Mouse (Mus musculus) liver, embryonic 14.5 days (tissue): ENCODE measurements at regions not wholly inside any gene's neighbourhood (a gene's known extent, or its start where the extent isn't known, plus 50 kb on each side); places are given as distances from the start of the nearest gene placed in this dataset.

Source experiments
- ATAC-seq: fragments of 200-750 bp; cut with Nextera tagmentation; 2 replicates; pipeline ENCODE4 v1.8.0; 2017; ENCODE audit warnings: moderate number of reproducible peaks, mild to moderate bottlenecking, moderate library complexity; ENCODE audit not compliant: insufficient read depth
- DNase-seq, 3 experiments: peaks; one replicate each; pipeline ENCODE4 v3.0.0-alpha.2; 2012 to 2013; ENCODE audit warnings: low read depth in 3 of 3, low spot score in 3 of 3
- H3K27ac ChIP-seq: fragments of 300-500 bp; sonication (generic); 2 replicates; pipeline ENCODE4 v1.5.1; 2014; ENCODE audit warnings: moderate library complexity, mild to moderate bottlenecking, control low read depth, inconsistent platforms
- H3K27me3 ChIP-seq: fragments of 300-500 bp; sonication (generic); 2 replicates; pipeline ENCODE4 v1.6.1; 2014; ENCODE audit warnings: mild to moderate bottlenecking, low read length, moderate library complexity; ENCODE audit not compliant: control insufficient read depth, insufficient read depth
- H3K36me3 ChIP-seq: fragments of 300-500 bp; sonication (generic); replicated peaks from 2 replicates; pipeline ENCODE4 v1.6.1; 2014; ENCODE audit warnings: low read depth; ENCODE audit not compliant: control insufficient read depth, insufficient read depth
- H3K4me1 ChIP-seq, 2 experiments: fragments of 200-500 bp in 1 of 2; fragments of 300-500 bp in 1 of 2; sonication (generic) in 1 of 2; replicated peaks; 2 replicates each; pipeline ENCODE4 v1.6.1; 2012 to 2014; ENCODE audit warnings: antibody characterized with exemption in 1 of 2, inconsistent platforms in 1 of 2, low read length in 1 of 2; ENCODE audit not compliant: control insufficient read depth in 2 of 2, insufficient read depth in 2 of 2
- H3K4me2 ChIP-seq: fragments of 300-500 bp; sonication (generic); 2 replicates; pipeline ENCODE4 v1.6.1; 2014; ENCODE audit warnings: low read depth, mild to moderate bottlenecking, control low read depth, moderate library complexity
- H3K4me3 ChIP-seq, 2 experiments: fragments of 200-500 bp in 1 of 2; fragments of 300-500 bp in 1 of 2; sonication (generic) in 1 of 2; 2 replicates each; pipeline ENCODE4 v1.5.1; 2012 to 2014; ENCODE audit warnings: low read depth in 2 of 2, low read length in 2 of 2, mild to moderate bottlenecking in 2 of 2, control low read depth in 1 of 2, inconsistent platforms in 1 of 2, moderate library complexity in 1 of 2; ENCODE audit not compliant: insufficient read depth in 1 of 2
- H3K9ac ChIP-seq: fragments of 300-500 bp; sonication (generic); replicated peaks from 2 replicates; pipeline ENCODE4 v1.6.1; 2014; ENCODE audit warnings: mild to moderate bottlenecking, control low read depth, moderate library complexity
- H3K9me3 ChIP-seq: fragments of 300-500 bp; sonication (generic); 2 replicates; pipeline ENCODE4 v1.6.1; 2016; ENCODE audit warnings: low read length, mixed read lengths; ENCODE audit not compliant: control insufficient read depth
- CTCF ChIP-seq: IDR thresholded peaks from 2 replicates; pipeline ENCODE4 v1.5.1; 2016; ENCODE audit warnings: antibody characterized with exemption, low read depth, control low read depth
- EP300 ChIP-seq: IDR thresholded peaks from 2 replicates; pipeline ENCODE4 v1.6.1; 2016; ENCODE audit warnings: antibody characterized with exemption, low read depth
- WGBS: fragments of 180-500 bp; shearing (Covaris S2); extraction: QIAGEN DNeasy Blood & Tissue Kit; methylation state at CpG from one replicate; pipeline ENCODE4 v1.1.7; 2014; ENCODE audit not compliant: insufficient replicate concordance; 5-methylcytosine and 5-hydroxymethylcytosine counted together

GRCm38 (mm10) chr1:94136731-94137130, 84.4 kb upstream of the Pdcd1 start:
- no peak for DNase-seq
- H3K4me1 ChIP-seq, result no peaks in the 10 kb centered on the region
- H3K27ac ChIP-seq, result no peak overlapping the region
- H3K9me3 ChIP-seq, result no peaks in the 10 kb centered on the region
- no peak overlapping the region for H3K4me2 ChIP-seq
- no peak for ATAC-seq
- TF ChIP-seq CTCF (no peak), EP300 (no peak)
- H3K9ac ChIP-seq, result no peak overlapping the region
- H3K4me3 ChIP-seq, result no peak overlapping the region
- no peaks in the 10 kb centered on the region for H3K36me3 ChIP-seq
- 56% methylated on average over 8 of the region's 8 CpGs for WGBS
- H3K27me3 ChIP-seq, result no peaks in the 10 kb centered on the region
